Mouse (Mus musculus) limb, embryonic 12.5 days (tissue): ENCODE measurements at regions not wholly inside any gene's neighbourhood (a gene's known extent, or its start where the extent isn't known, plus 50 kb on each side); places are given as distances from the start of the nearest gene placed in this dataset.
A peak's percentile ranks its signal among the peaks of the same experiment; 100 is the strongest.

Source experiments
- ATAC-seq: fragments of 200-750 bp; cut with Nextera tagmentation; 2 replicates; pipeline ENCODE4 v1.8.0; 2017; ENCODE audit warnings: low read depth, moderate TSS enrichment; ENCODE audit not compliant: insufficient number of reproducible peaks, insufficient read depth, low FRiP score, low TSS enrichment
- H3K27ac ChIP-seq: fragments of 300-500 bp; sonication (generic); 2 replicates; pipeline ENCODE4 v1.5.1; 2016; ENCODE audit warnings: mild to moderate bottlenecking, moderate library complexity
- H3K27me3 ChIP-seq: fragments of 300-500 bp; sonication (generic); 2 replicates; pipeline ENCODE4 v1.6.1; 2016; ENCODE audit warnings: mild to moderate bottlenecking, moderate library complexity
- H3K36me3 ChIP-seq: fragments of 300-500 bp; sonication (generic); 2 replicates; pipeline ENCODE4 v1.6.1; 2016; ENCODE audit warnings: mild to moderate bottlenecking, moderate library complexity
- H3K4me1 ChIP-seq: fragments of 300-500 bp; sonication (generic); replicated peaks from 2 replicates; pipeline ENCODE4 v1.6.1; 2016
- H3K4me2 ChIP-seq: fragments of 300-500 bp; sonication (generic); 2 replicates; pipeline ENCODE4 v1.6.1; 2016; ENCODE audit warnings: mild to moderate bottlenecking, moderate library complexity
- H3K4me3 ChIP-seq: fragments of 300-500 bp; sonication (generic); replicated peaks from 2 replicates; pipeline ENCODE4 v1.5.1; 2016; ENCODE audit warnings: mild to moderate bottlenecking
- H3K9ac ChIP-seq: fragments of 300-500 bp; sonication (generic); replicated peaks from 2 replicates; pipeline ENCODE4 v1.6.1; 2016; ENCODE audit warnings: mild to moderate bottlenecking, moderate library complexity
- H3K9me3 ChIP-seq: fragments of 300-500 bp; sonication (generic); 2 replicates; pipeline ENCODE4 v1.6.1; 2016; ENCODE audit warnings: mild to moderate bottlenecking, moderate library complexity
- WGBS: fragments of 180-500 bp; shearing (Covaris S2); methylation state at CpG from one replicate; pipeline ENCODE4 v1.1.7; 2016; 5-methylcytosine and 5-hydroxymethylcytosine counted together

DNA sequence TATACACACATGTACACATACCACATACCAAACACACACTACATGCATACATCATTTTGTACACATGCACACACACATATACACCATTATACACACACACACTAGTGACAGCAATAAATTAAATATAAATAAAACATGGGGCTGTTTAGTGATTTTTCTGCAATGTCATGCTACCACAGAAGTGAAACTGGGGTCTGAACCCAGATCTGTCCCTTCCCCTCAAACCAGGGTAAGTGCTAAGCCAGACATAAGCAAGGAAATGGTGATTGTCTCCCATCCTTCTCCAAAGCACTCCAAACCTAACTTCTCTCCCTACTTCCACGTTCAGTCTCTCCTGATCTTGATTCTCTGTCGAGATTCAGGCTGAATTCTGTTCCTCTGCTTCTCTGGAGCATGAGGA, 109.3 kb downstream of the Tbx19 start:
- no peaks in the 10 kb centered on the region for H3K9me3 ChIP-seq
- no peaks in the 10 kb centered on the region for H3K36me3 ChIP-seq
- WGBS: 69% methylated on average over 2 of the region's 2 CpGs
- H3K9ac ChIP-seq: no peak overlapping the region
- H3K27ac ChIP-seq: no peak overlapping the region
- ATAC-seq: no peak
- H3K4me3 ChIP-seq: no peak overlapping the region
- H3K4me2 ChIP-seq: no peak overlapping the region
- H3K4me1 ChIP-seq: no peaks in the 10 kb centered on the region
- no peaks in the 10 kb centered on the region for H3K27me3 ChIP-seq

GRCm38 (mm10) chr1:165050176-165050575, 110.4 kb downstream of the Tbx19 start:
- Histone ChIP-seq H3K9ac (no peak overlapping the region), H3K4me1 (no peaks in the 10 kb centered on the region), H3K27me3 (no peaks in the 10 kb centered on the region), H3K4me2 (no peak overlapping the region), H3K4me3 (no peak overlapping the region), H3K27ac (no peak overlapping the region), H3K36me3 (no peaks in the 10 kb centered on the region), H3K9me3 (no peaks in the 10 kb centered on the region)
- no peak for ATAC-seq
- 81% methylated on average over 4 of the region's 4 CpGs for WGBS

- Histone ChIP-seq H3K4me2 (no peak overlapping the region), H3K27ac (no peak overlapping the region), H3K4me1 (no peaks in the 10 kb centered on the region), H3K27me3 (no peaks in the 10 kb centered on the region), H3K4me3 (no peak overlapping the region), H3K9me3 (no peaks in the 10 kb centered on the region), H3K36me3 (no peaks in the 10 kb centered on the region), H3K9ac (no peak overlapping the region)
- 12% methylated on average over 7 of the region's 7 CpGs for WGBS
- no peak for ATAC-seq
Observed at GRCm38 (mm10) chr1:165046637-165047036, 111.3 kb upstream of the Xcl1 start.

- no peak overlapping the region for H3K4me2 ChIP-seq
- H3K9ac ChIP-seq: no peak overlapping the region
- no peaks in the 10 kb centered on the region for H3K9me3 ChIP-seq
- no peak for ATAC-seq
- H3K4me1 ChIP-seq: no peaks in the 10 kb centered on the region
- no peaks in the 10 kb centered on the region for H3K36me3 ChIP-seq
- no peak overlapping the region for H3K27ac ChIP-seq
- no peaks in the 10 kb centered on the region for H3K27me3 ChIP-seq
- WGBS: 66% methylated on average over 4 of the region's 4 CpGs
- no peak overlapping the region for H3K4me3 ChIP-seq
Observed at GRCm38 (mm10) chr1:165046056-165046455, 110.7 kb upstream of the Xcl1 start.

DNA sequence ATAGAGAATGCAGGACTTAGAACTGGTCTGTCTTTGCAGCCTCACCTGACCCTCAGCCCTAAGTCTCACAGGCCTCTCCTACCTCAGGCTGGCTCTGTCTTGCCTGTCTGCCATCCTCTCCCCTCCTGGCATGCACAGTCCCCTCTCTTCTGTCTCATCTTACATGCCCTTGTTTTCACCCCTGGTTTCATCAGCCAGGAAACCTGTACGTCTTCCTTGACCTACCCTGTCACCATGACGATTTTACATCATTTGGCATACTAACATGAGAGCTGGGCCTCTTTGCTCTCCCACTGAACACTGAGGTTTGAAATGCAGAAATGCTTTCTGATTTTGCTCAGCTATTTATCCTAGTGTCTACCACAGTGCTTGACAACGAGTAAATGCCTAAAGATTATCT, 108.0 kb upstream of the Xcl1 start:
- no peak overlapping the region for H3K4me3 ChIP-seq

GRCm38 (mm10) chr1:165042105-165042504, 106.8 kb upstream of the Xcl1 start:
- Histone ChIP-seq H3K9ac (no peak overlapping the region), H3K9me3 (no peaks in the 10 kb centered on the region), H3K27ac (no peak overlapping the region), H3K4me1 (no peaks in the 10 kb centered on the region), H3K27me3 (no peaks in the 10 kb centered on the region), H3K4me2 (no peak overlapping the region), H3K36me3 (no peaks in the 10 kb centered on the region), H3K4me3 (no peak overlapping the region)
- no peak for ATAC-seq
- WGBS: 85% methylated on average over 2 of the region's 2 CpGs

More for the DNA sequence above, 108.0 kb upstream of the Xcl1 start:
- Histone ChIP-seq H3K4me2 (no peak overlapping the region), H3K27me3 (no peaks in the 10 kb centered on the region), H3K9ac (no peak overlapping the region), H3K36me3 (no peaks in the 10 kb centered on the region), H3K9me3 (no peaks in the 10 kb centered on the region), H3K4me1 (no peaks in the 10 kb centered on the region), H3K27ac (no peak overlapping the region)
- ATAC-seq: no peak
- WGBS: 43% methylated on average over 3 of the region's 3 CpGs

DNA sequence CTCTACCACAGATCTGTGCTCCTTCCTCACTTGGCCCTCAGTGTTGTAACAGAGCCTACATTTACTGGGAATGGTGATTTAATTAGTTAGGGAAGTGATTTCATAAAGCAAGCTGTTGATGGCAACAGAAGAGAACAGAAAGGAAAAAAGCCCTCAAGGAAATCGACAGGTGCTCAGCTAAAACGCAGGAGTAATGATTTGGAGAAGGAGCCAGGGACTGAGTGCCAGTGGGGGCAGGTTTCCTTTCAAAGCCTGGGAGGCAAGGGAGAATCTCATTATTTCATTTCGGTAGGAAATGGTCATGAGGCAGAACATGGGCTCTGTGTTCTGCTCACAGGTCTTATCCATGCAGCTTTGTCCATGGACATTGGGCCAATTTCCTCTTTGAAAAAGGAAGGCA, 101.3 kb upstream of the Xcl1 start:
- no peak overlapping the region for H3K4me3 ChIP-seq
- no peaks in the 10 kb centered on the region for H3K27me3 ChIP-seq
- no peak for ATAC-seq
- H3K9me3 ChIP-seq: no peaks in the 10 kb centered on the region
- H3K9ac ChIP-seq: no peak overlapping the region
- H3K27ac ChIP-seq: no peak overlapping the region
- H3K4me1 ChIP-seq: no peaks in the 10 kb centered on the region
- WGBS: 65% methylated on average over 3 of the region's 3 CpGs
- no peaks in the 10 kb centered on the region for H3K36me3 ChIP-seq
- no peak overlapping the region for H3K4me2 ChIP-seq

- Histone ChIP-seq H3K4me3 (no peak overlapping the region), H3K9me3 (no peaks in the 10 kb centered on the region), H3K27me3 (no peaks in the 10 kb centered on the region), H3K9ac (no peak overlapping the region), H3K27ac (no peak overlapping the region), H3K4me2 (no peak overlapping the region), H3K36me3 (no peaks in the 10 kb centered on the region), H3K4me1 (no peaks in the 10 kb centered on the region)
- no peak for ATAC-seq
- 74% methylated on average over 1 of the region's 1 CpGs for WGBS
Observed at GRCm38 (mm10) chr1:165035618-165036017, 100.3 kb upstream of the Xcl1 start.

DNA sequence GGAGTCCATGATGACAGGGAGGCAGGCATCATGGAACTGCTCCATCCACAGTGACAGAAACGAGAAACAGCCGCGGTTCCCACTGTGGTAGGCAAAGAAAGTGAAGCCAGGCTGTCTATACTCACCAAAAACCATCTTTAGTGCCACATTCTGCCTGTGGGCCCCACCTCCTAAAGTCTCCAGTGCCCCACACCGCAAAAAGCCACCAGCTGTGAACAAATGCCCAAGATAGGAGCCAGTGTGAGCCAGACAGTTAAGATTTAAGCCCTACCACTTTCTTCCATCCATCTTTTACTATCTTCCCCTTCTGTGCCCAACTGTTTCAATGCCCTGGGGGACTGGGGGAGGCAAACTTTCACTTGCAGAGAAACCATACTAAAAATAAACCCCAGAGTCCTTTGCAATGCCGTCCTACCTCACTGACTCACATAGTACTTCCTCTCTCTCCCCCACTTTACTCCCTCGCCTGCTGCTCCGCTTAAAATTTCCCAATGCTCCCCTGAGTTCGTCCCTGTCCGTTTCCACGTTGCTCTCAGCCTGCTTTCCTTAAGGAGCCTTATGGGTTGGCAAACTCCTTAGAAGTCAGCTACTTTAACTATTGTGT, 85.7 kb upstream of the Xcl1 start:
- no peak overlapping the region for H3K4me3 ChIP-seq
- no peak for ATAC-seq
- no peaks in the 10 kb centered on the region for H3K9me3 ChIP-seq
- WGBS: 59% methylated on average over 10 of the region's 10 CpGs
- H3K9ac ChIP-seq: no peak overlapping the region
- no peaks in the 10 kb centered on the region for H3K4me1 ChIP-seq
- H3K36me3 ChIP-seq: no peaks in the 10 kb centered on the region
- H3K4me2 ChIP-seq: no peak overlapping the region
- H3K27ac ChIP-seq: no peak overlapping the region
- H3K27me3 ChIP-seq: no peaks in the 10 kb centered on the region

DNA sequence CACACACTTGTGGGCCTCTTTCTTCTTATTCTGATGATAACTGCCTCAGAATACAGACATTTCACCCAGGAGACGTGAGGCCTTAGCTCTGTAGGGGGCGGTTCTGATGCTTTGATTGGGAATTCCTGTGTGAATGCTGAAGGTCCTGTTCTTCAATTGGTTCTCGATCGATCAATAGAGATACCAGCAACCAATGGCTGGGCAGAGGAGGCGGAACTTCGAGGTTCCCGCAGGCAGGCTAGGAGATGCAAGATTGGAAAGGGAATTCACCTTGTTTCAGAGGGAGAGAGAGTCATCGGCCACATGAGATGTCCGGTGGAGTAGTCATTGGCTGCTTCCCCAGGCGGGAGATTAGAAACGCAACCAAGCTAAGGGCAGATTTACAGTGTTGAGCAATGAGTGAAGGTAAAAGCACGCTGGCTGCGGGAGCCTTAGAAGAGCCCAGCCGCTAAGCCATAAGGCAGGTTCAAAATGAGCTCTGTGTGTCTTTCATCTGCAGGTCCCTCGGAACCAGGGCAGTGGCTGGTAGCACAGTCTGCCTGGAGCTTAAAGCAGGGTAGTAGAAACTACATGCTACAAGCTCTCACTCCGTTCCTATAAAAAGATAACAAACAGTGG, 83.5 kb upstream of the Xcl1 start:
- H3K27me3 ChIP-seq: no peaks in the 10 kb centered on the region
- H3K4me3 ChIP-seq: peak overlapping the region; percentile 38
- H3K9me3 ChIP-seq: no peaks in the 10 kb centered on the region
- ATAC-seq: peak; percentile 89
- no peak overlapping the region for H3K27ac ChIP-seq
- H3K4me2 ChIP-seq: peak overlapping the region; percentile 58
- 16% methylated on average over 16 of the region's 16 CpGs for WGBS
- H3K9ac ChIP-seq: 0 out of 2 replicates have a peak overlapping the region, but pooled peaks have one; percentile 34
- no peaks in the 10 kb centered on the region for H3K4me1 ChIP-seq
- H3K36me3 ChIP-seq: no peaks in the 10 kb centered on the region

GRCm38 (mm10) chr1:165018236-165018635, 82.9 kb upstream of the Xcl1 start:
- no peaks in the 10 kb centered on the region for H3K4me1 ChIP-seq
- no peak overlapping the region for H3K9ac ChIP-seq
- 88% methylated on average over 4 of the region's 4 CpGs for WGBS
- H3K36me3 ChIP-seq: no peaks in the 10 kb centered on the region
- H3K4me2 ChIP-seq: peak overlapping the region; percentile 58; the same call in 1 of the 2 replicates
- H3K9me3 ChIP-seq: no peaks in the 10 kb centered on the region
- no peak overlapping the region for H3K4me3 ChIP-seq
- H3K27me3 ChIP-seq: no peaks in the 10 kb centered on the region
- no peak overlapping the region for H3K27ac ChIP-seq
- no peak for ATAC-seq

GRCm38 (mm10) chr1:165017793-165018192, 82.5 kb upstream of the Xcl1 start:
- Histone ChIP-seq H3K9ac (no peak overlapping the region), H3K9me3 (no peaks in the 10 kb centered on the region), H3K36me3 (no peaks in the 10 kb centered on the region), H3K4me2 (no peak overlapping the region), H3K27me3 (no peaks in the 10 kb centered on the region), H3K4me1 (no peaks in the 10 kb centered on the region), H3K27ac (no peak overlapping the region), H3K4me3 (no peak overlapping the region)
- WGBS: 87% methylated on average over 6 of the region's 6 CpGs
- ATAC-seq: no peak
